Mouse (Mus musculus) hindbrain, embryonic 16.5 days (tissue): ENCODE data around the gene Mdm1. TPM values are rescaled to one million over a fixed set of nuclear protein-coding genes. Genes with fewer than 3 reads are reported as not detected.
A peak's percentile ranks its signal among the peaks of the same experiment; 100 is the strongest.

Source experiments
- ATAC-seq: fragments of 200-750 bp; cut with Nextera tagmentation; 2 replicates; pipeline ENCODE4 v1.8.0; 2017; ENCODE audit warnings: moderate TSS enrichment, moderate library complexity
- H3K27ac ChIP-seq: fragments of 300-500 bp; sonication (generic); 2 replicates; pipeline ENCODE4 v1.5.1; 2014; ENCODE audit warnings: low read depth, mild to moderate bottlenecking, control low read depth, low read length, moderate library complexity
- H3K27me3 ChIP-seq: fragments of 300-500 bp; sonication (generic); replicated peaks from 2 replicates; pipeline ENCODE4 v1.6.1; 2014; ENCODE audit warnings: low read length; ENCODE audit not compliant: control insufficient read depth, insufficient read depth
- H3K36me3 ChIP-seq: fragments of 300-500 bp; sonication (generic); 2 replicates; pipeline ENCODE4 v1.6.1; 2014; ENCODE audit warnings: mild to moderate bottlenecking, low read length, moderate library complexity, mixed read lengths; ENCODE audit not compliant: control insufficient read depth, insufficient read depth
- H3K4me1 ChIP-seq: fragments of 300-500 bp; sonication (generic); 2 replicates; pipeline ENCODE4 v1.6.1; 2014; ENCODE audit warnings: low read depth, low read length; ENCODE audit not compliant: control insufficient read depth, insufficient read depth
- H3K4me2 ChIP-seq: fragments of 300-500 bp; sonication (generic); 2 replicates; pipeline ENCODE4 v1.6.1; 2014; ENCODE audit warnings: mild to moderate bottlenecking, low read length, control low read depth, moderate library complexity
- H3K4me3 ChIP-seq: fragments of 300-500 bp; sonication (generic); 2 replicates; pipeline ENCODE4 v1.5.1; 2014; ENCODE audit warnings: mild to moderate bottlenecking, low read length, control low read depth, moderate library complexity
- H3K9ac ChIP-seq: fragments of 300-500 bp; sonication (generic); 2 replicates; pipeline ENCODE4 v1.6.1; 2014; ENCODE audit warnings: low read depth, mild to moderate bottlenecking, control low read depth, low read length, moderate library complexity
- H3K9me3 ChIP-seq: fragments of 300-500 bp; sonication (generic); 2 replicates; pipeline ENCODE4 v1.6.1; 2014; ENCODE audit warnings: mild to moderate bottlenecking, low read length, moderate library complexity; ENCODE audit not compliant: control insufficient read depth
- WGBS: fragments of 180-500 bp; shearing (Covaris S2); extraction: QIAGEN DNeasy Blood & Tissue Kit; methylation state at CpG from one replicate; pipeline ENCODE4 v1.1.7; 2014; 5-methylcytosine and 5-hydroxymethylcytosine counted together
- polyA plus RNA-seq: library from polyadenylated mRNA; unstranded; fragments of >200 nt; fragmentation: Nextera tagmentation; extraction: Ambion mirVana; gene quantifications from 2 replicates; pipeline ENCODE4 v1.2.1, GENCODE M21; 2015

Mdm1 gene
- polyA plus RNA-seq, 1 experiment from 2014 or later, result 27.9 TPM

- ATAC-seq, result no peak
- H3K4me2 ChIP-seq, result peak overlapping the region; percentile 43
- H3K27me3 ChIP-seq, result no peaks in the 10 kb centered on the region
- WGBS, result 66% methylated on average over 25 of the region's 25 CpGs
- H3K4me3 ChIP-seq, result no peak overlapping the region
- no peaks in the 10 kb centered on the region for H3K4me1 ChIP-seq
- no peak overlapping the region for H3K9ac ChIP-seq
- H3K27ac ChIP-seq, result no peak overlapping the region
- no peaks in the 10 kb centered on the region for H3K9me3 ChIP-seq
- H3K36me3 ChIP-seq, result no peaks in the 10 kb centered on the region
These were observed 20.3 kb upstream of the Mdm1 start for GRCm38 (mm10) chr10:118121047-118121936.

- no peaks in the 10 kb centered on the region for H3K27me3 ChIP-seq
- peak overlapping the region; percentile 43 for H3K4me2 ChIP-seq
- no peaks in the 10 kb centered on the region for H3K9me3 ChIP-seq
- H3K4me1 ChIP-seq, result no peaks in the 10 kb centered on the region
- no peak overlapping the region for H3K27ac ChIP-seq
- peak; percentile 91 for ATAC-seq
- no peak overlapping the region for H3K9ac ChIP-seq
- H3K4me3 ChIP-seq, result no peak overlapping the region
- WGBS, result 35% methylated on average over 13 of the region's 13 CpGs
- no peaks in the 10 kb centered on the region for H3K36me3 ChIP-seq
These were observed 19.7 kb upstream of the Mdm1 start for GRCm38 (mm10) chr10:118121937-118122285.

- 76% methylated on average over 11 of the region's 11 CpGs for WGBS
- 0 out of 2 replicates have a peak overlapping the region, but pooled peaks have one; percentile 23 for H3K27ac ChIP-seq
These were observed 19.0 kb upstream of the Mdm1 start for GRCm38 (mm10) chr10:118122441-118123162.

GRCm38 (mm10) chr10:118125236-118125635, 16.4 kb upstream of the Mdm1 start:
- WGBS, result 94% methylated on average over 7 of the region's 7 CpGs
- no peak for ATAC-seq
- no peak overlapping the region for H3K4me3 ChIP-seq

More at GRCm38 (mm10) chr10:118122441-118123162, 19.0 kb upstream of the Mdm1 start:
- Histone ChIP-seq H3K9me3 (no peaks in the 10 kb centered on the region), H3K9ac (no peak overlapping the region), H3K27me3 (no peaks in the 10 kb centered on the region), H3K36me3 (no peaks in the 10 kb centered on the region), H3K4me2 (no peak overlapping the region; the same call in 1 of the 2 replicates), H3K4me3 (no peak overlapping the region), H3K4me1 (no peaks in the 10 kb centered on the region)
- ATAC-seq, result peak; percentile 29; the same call in 1 of the 2 replicates

GRCm38 (mm10) chr10:118125776-118126445, 15.7 kb upstream of the Mdm1 start:
- no peak overlapping the region for H3K9ac ChIP-seq
- no peaks in the 10 kb centered on the region for H3K36me3 ChIP-seq
- H3K4me1 ChIP-seq, result no peaks in the 10 kb centered on the region
- 78% methylated on average over 25 of the region's 25 CpGs for WGBS
- H3K4me2 ChIP-seq, result no peak overlapping the region
- no peak for ATAC-seq
- peaks cover 3% of the 10 kb centered on the region; the same call in 1 of the 2 replicates for H3K27me3 ChIP-seq
- H3K27ac ChIP-seq, result no peak overlapping the region
- no peaks in the 10 kb centered on the region for H3K9me3 ChIP-seq
- H3K4me3 ChIP-seq, result no peak overlapping the region

More at GRCm38 (mm10) chr10:118125236-118125635, 16.4 kb upstream of the Mdm1 start:
- Histone ChIP-seq H3K36me3 (no peaks in the 10 kb centered on the region), H3K4me2 (no peak overlapping the region), H3K9ac (no peak overlapping the region), H3K9me3 (no peaks in the 10 kb centered on the region), H3K4me1 (no peaks in the 10 kb centered on the region), H3K27me3 (peaks cover 3% of the 10 kb centered on the region; the same call in 1 of the 2 replicates), H3K27ac (no peak overlapping the region)

GRCm38 (mm10) chr10:118129001-118129682, 12.5 kb upstream of the Mdm1 start:
- Histone ChIP-seq H3K9ac (no peak overlapping the region), H3K4me2 (no peak overlapping the region), H3K36me3 (no peaks in the 10 kb centered on the region), H3K9me3 (no peaks in the 10 kb centered on the region), H3K27me3 (peaks cover 3% of the 10 kb centered on the region; the same call in 1 of the 2 replicates), H3K27ac (no peak overlapping the region), H3K4me3 (no peak overlapping the region), H3K4me1 (no peaks in the 10 kb centered on the region)
- ATAC-seq, result no peak
- 46% methylated on average over 20 of the region's 20 CpGs for whole genome bisulfite sequencing

GRCm38 (mm10) chr10:118130016-118130415, 11.6 kb upstream of the Mdm1 start:
- WGBS, result 39% methylated on average over 2 of the region's 2 CpGs
- ATAC-seq, result no peak
- Histone ChIP-seq H3K9ac (no peak overlapping the region), H3K9me3 (no peaks in the 10 kb centered on the region), H3K4me2 (no peak overlapping the region), H3K36me3 (no peaks in the 10 kb centered on the region), H3K4me3 (no peak overlapping the region), H3K4me1 (no peaks in the 10 kb centered on the region), H3K27ac (no peak overlapping the region), H3K27me3 (peaks cover 3% of the 10 kb centered on the region; the same call in 1 of the 2 replicates)

GRCm38 (mm10) chr10:118132993-118133392, 8.6 kb upstream of the Mdm1 start:
- no peak overlapping the region for H3K4me3 ChIP-seq
- ATAC-seq, result peak; percentile 72

More at GRCm38 (mm10) chr10:118132993-118133392, 8.6 kb upstream of the Mdm1 start:
- Histone ChIP-seq H3K9ac (no peak overlapping the region), H3K27me3 (peaks cover 3% of the 10 kb centered on the region; the same call in 1 of the 2 replicates), H3K36me3 (no peaks in the 10 kb centered on the region), H3K9me3 (no peaks in the 10 kb centered on the region), H3K4me2 (peak overlapping the region; percentile 11; the same call in 1 of the 2 replicates), H3K4me1 (no peaks in the 10 kb centered on the region), H3K27ac (no peak overlapping the region)
- WGBS, result 67% methylated on average over 6 of the region's 6 CpGs
